Mouse (Mus musculus): ENCODE results near the gene Jmjd4.

DNA sequence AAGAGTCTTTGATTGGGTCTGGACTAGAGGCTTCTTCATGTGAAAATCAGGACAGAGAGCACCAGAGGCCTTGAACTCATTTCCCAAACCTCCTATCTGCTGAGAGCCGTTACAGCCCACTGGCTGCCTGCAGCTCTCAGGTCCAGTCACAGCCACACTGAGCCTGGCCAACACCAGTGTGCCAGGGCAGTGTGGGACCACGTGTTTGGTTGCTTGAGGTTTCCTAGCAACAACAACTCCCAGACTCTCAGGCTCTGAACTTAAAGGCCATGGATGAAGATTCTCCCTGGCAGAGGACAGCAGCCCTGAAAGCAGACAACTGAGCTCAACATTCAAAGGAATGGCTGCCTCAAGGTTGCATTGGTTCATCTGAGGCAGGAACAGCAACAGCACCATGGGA, 35.8 kb downstream of the Jmjd4 start:
- TF ChIP-seq GATA1 (IDR thresholded peaks at IDR 0.05; ENCODE audit: low read length) (no peak), TAL1 (IDR thresholded peaks at IDR 0.05; ENCODE audit: low read length) (no peak)
